Mouse (Mus musculus) brain, embryonic 14.5 days (tissue): ENCODE data around the gene Fam161a.

Experiments used
- CTCF ChIP-seq: fragments of 200-500 bp; IDR thresholded peaks from 2 replicates; pipeline ENCODE4 v1.5.1; 2012; ENCODE audit warnings: inconsistent platforms, mild to moderate bottlenecking, moderate library complexity, borderline replicate concordance; ENCODE audit not compliant: insufficient read depth, insufficient read length; ENCODE audit errors: extremely low read depth
- POLR2A ChIP-seq: fragments of 200-500 bp; IDR thresholded peaks from 2 replicates; pipeline ENCODE4 v1.6.1; 2012; ENCODE audit warnings: mild to moderate bottlenecking, inconsistent platforms, borderline replicate concordance; ENCODE audit not compliant: poor library complexity, insufficient read depth, insufficient read length, severe bottlenecking; ENCODE audit errors: extremely low read depth

- no peak for TF ChIP-seq CTCF
- TF ChIP-seq POLR2A: no peak
Observed at GRCm38 (mm10) chr11:22998308-22998707, 9.0 kb upstream of the Fam161a start.
